Mouse (Mus musculus): Measurements from ENCODE around the gene Ulk4. TPM values are rescaled to one million over a fixed set of nuclear protein-coding genes. Genes with fewer than 3 reads are reported as not detected.

The Ulk4 gene
- total and polyA plus RNA-seq, 3 experiments = 26.6 to 31.1 TPM; not detected in 1

- no peak overlapping the region for H3K27ac ChIP-seq (ENCODE audit: control insufficient read depth, low read depth, low read length)
- H3K9me3 ChIP-seq (replicated peaks; ENCODE audit: insufficient read depth, low read length) = no peaks in the 10 kb centered on the region
- no peak overlapping the region for H3K9ac ChIP-seq (ENCODE audit: control insufficient read depth, low read depth, low read length, poor library complexity, severe bottlenecking)
- H3K79me2 ChIP-seq (ENCODE audit: control insufficient read depth, insufficient read depth, low read length, poor library complexity) = no peaks in the 10 kb centered on the region
- peaks cover 0 to 10% of the 10 kb centered on the region in 2 experiments; a peak in 2 of 4 replicates for H3K36me3 ChIP-seq (ENCODE audit: control insufficient read depth in 1 of 2, insufficient read depth in 2 of 2, low read length in 2 of 2)
- DNase-seq (ENCODE audit: low read depth, low spot score) = no peak
- no peak overlapping the region for H3K4me3 ChIP-seq (ENCODE audit: control insufficient read depth in 1 of 2, insufficient read depth in 1 of 2, low read depth in 2 of 2, low read length in 2 of 2)
- H3K4me1 ChIP-seq (ENCODE audit: control insufficient read depth in 1 of 2, insufficient read depth in 2 of 2, low read length in 2 of 2) = peaks cover 5 to 13% of the 10 kb centered on the region in 2 experiments
- H3K27me3 ChIP-seq (ENCODE audit: control insufficient read depth in 1 of 2, insufficient read depth in 2 of 2, low read length in 2 of 2) = no peaks in the 10 kb centered on the region; a peak in 1 of 4 replicates
- TF ChIP-seq POLR2AphosphoS2 (IDR thresholded peaks at IDR 0.05; ENCODE audit: low read length) (no peak), ZKSCAN1 (IDR thresholded peaks at IDR 0.05; ENCODE audit: low read depth, low read length) (no peak), TAL1 (IDR thresholded peaks at IDR 0.05; ENCODE audit: low read length) (no peak), UBTF (IDR thresholded peaks at IDR 0.05; ENCODE audit: borderline replicate concordance, insufficient read depth, low read depth, low read length) (no peak), GATA1 (IDR thresholded peaks at IDR 0.05; ENCODE audit: low read depth, low read length) (no peak), JUND (IDR thresholded peaks at IDR 0.05; ENCODE audit: low read depth, low read length) (no peak), SMC3 (IDR thresholded peaks at IDR 0.05; ENCODE audit: low read depth, low read length) (no peak), CHD2 (IDR thresholded peaks at IDR 0.05; ENCODE audit: low read length) (no peak), BHLHE40 (IDR thresholded peaks at IDR 0.05; ENCODE audit: borderline replicate concordance, low read depth, low read length) (no peak), ZNF384 (IDR thresholded peaks at IDR 0.05; ENCODE audit: low read depth, low read length) (no peak), NELFE (IDR thresholded peaks at IDR 0.05; ENCODE audit: low read depth, low read length) (no peak), USF2 (IDR thresholded peaks at IDR 0.05; ENCODE audit: borderline replicate concordance in 1 of 2, insufficient read depth in 1 of 2, low read depth in 1 of 2, low read length in 2 of 2) (no peak), RCOR1 (IDR thresholded peaks at IDR 0.05; ENCODE audit: low read depth, low read length) (no peak)
Observed at GRCm38 (mm10) chr9:120914429-120914828, 362.6 kb downstream of the Ulk4 start.

- H3K4me3 ChIP-seq (ENCODE audit: control insufficient read depth in 1 of 2, insufficient read depth in 1 of 2, low read depth in 2 of 2, low read length in 2 of 2) = no peak overlapping the region
- no peak for DNase-seq (ENCODE audit: low read depth, low spot score)
- H3K36me3 ChIP-seq (ENCODE audit: control insufficient read depth in 1 of 2, insufficient read depth in 2 of 2, low read length in 2 of 2) = 0 out of 4 replicates have a peak, but pooled peaks cover 0 to under 1% of the 10 kb centered on the region in 2 experiments
- peaks cover 0 to 2% of the 10 kb centered on the region in 2 experiments; a peak in 2 of 4 replicates for H3K4me1 ChIP-seq (ENCODE audit: control insufficient read depth in 1 of 2, insufficient read depth in 2 of 2, low read length in 2 of 2)
- TF ChIP-seq BHLHE40 (IDR thresholded peaks at IDR 0.05; ENCODE audit: borderline replicate concordance, low read depth, low read length) (no peak), EP300 (IDR thresholded peaks at IDR 0.05; ENCODE audit: low read depth in 1 of 2, low read length in 2 of 2) (no peak), MAFK (IDR thresholded peaks at IDR 0.05; ENCODE audit: borderline replicate concordance, low read depth, low read length) (no peak), ZNF384 (IDR thresholded peaks at IDR 0.05; ENCODE audit: low read depth, low read length) (no peak), TCF12 (IDR thresholded peaks at IDR 0.05; ENCODE audit: low read depth, low read length) (no peak), KAT2A (conservative IDR thresholded peaks at IDR 0.05; ENCODE audit: low read depth, low read length) (no peak), CTCF (IDR thresholded peaks at IDR 0.05 in 2 of 3, conservative IDR thresholded peaks at IDR 0.05 in 1 of 3; ENCODE audit: control insufficient read depth in 1 of 3, insufficient read depth in 1 of 3, low read depth in 2 of 3, low read length in 3 of 3, poor library complexity in 1 of 3, severe bottlenecking in 1 of 3) (no peak), SIN3A (IDR thresholded peaks at IDR 0.05; ENCODE audit: low read length) (no peak), POLR2A (IDR thresholded peaks at IDR 0.05; ENCODE audit: control insufficient read depth in 1 of 2, insufficient read depth in 1 of 2, low read depth in 1 of 2, low read length in 2 of 2, poor library complexity in 1 of 2) (no peak), MEF2A (IDR thresholded peaks at IDR 0.05; ENCODE audit: extremely low read depth, insufficient replicate concordance, low read depth, low read length, poor library complexity, severe bottlenecking) (no peak), JUND (IDR thresholded peaks at IDR 0.05; ENCODE audit: low read depth, low read length) (no peak), MAZ (IDR thresholded peaks at IDR 0.05; ENCODE audit: low read depth, low read length) (no peak), GATA1 (IDR thresholded peaks at IDR 0.05; ENCODE audit: low read depth, low read length) (no peak), USF2 (IDR thresholded peaks at IDR 0.05; ENCODE audit: borderline replicate concordance in 1 of 2, insufficient read depth in 1 of 2, low read depth in 1 of 2, low read length in 2 of 2) (no peak), SMC3 (IDR thresholded peaks at IDR 0.05; ENCODE audit: low read depth, low read length) (no peak), MYB (IDR thresholded peaks at IDR 0.05; ENCODE audit: low read depth, low read length) (no peak), POLR2AphosphoS5 (IDR thresholded peaks at IDR 0.05; ENCODE audit: borderline replicate concordance, low read depth, low read length) (no peak), MAX (IDR thresholded peaks at IDR 0.05; ENCODE audit: low read length) (no peak), NELFE (IDR thresholded peaks at IDR 0.05; ENCODE audit: low read depth, low read length) (no peak)
- no peaks in the 10 kb centered on the region for H3K9me3 ChIP-seq (replicated peaks; ENCODE audit: insufficient read depth, low read length)
- H3K27ac ChIP-seq (ENCODE audit: control insufficient read depth, low read depth, low read length) = no peak overlapping the region
- H3K27me3 ChIP-seq (ENCODE audit: control insufficient read depth in 1 of 2, insufficient read depth in 2 of 2, low read length in 2 of 2) = no peaks in the 10 kb centered on the region; a peak in 1 of 4 replicates
- no peaks in the 10 kb centered on the region for H3K79me2 ChIP-seq (ENCODE audit: control insufficient read depth, insufficient read depth, low read length, poor library complexity)
- H3K9ac ChIP-seq (ENCODE audit: control insufficient read depth, low read depth, low read length, poor library complexity, severe bottlenecking) = no peak overlapping the region
Observed at GRCm38 (mm10) chr9:120913152-120913551, 363.8 kb downstream of the Ulk4 start.
